Mouse (Mus musculus): Measurements from ENCODE around the gene Itpripl2. TPM values are rescaled to one million over a fixed set of nuclear protein-coding genes. Genes with fewer than 3 reads are reported as not detected.

Itpripl2 gene
- polyA plus RNA-seq, 1 experiment from 2014 or later, result 0.70 TPM

- no peak for ATAC-seq (ENCODE audit: low read depth)
- Histone ChIP-seq H3K9ac (no peak overlapping the region), H3K9me3 (replicated peaks) (no peaks in the 10 kb centered on the region), H3K36me3 (no peaks in the 10 kb centered on the region), H3K27me3 (no peaks in the 10 kb centered on the region), H3K4me2 (no peak overlapping the region), H3K4me3 (replicated peaks) (no peak overlapping the region), H3K27ac (no peak overlapping the region), H3K4me1 (replicated peaks) (no peaks in the 10 kb centered on the region)
- no peak for DNase-seq
- 59% methylated on average over 4 of the region's 4 CpGs for WGBS (ENCODE audit: insufficient replicate concordance)
These were observed 12.1 kb upstream of the Itpripl2 start for GRCm38 (mm10) chr7:118503844-118504243.

- DNase-seq, result no peak
- Histone ChIP-seq H3K27ac (no peak overlapping the region), H3K9me3 (replicated peaks) (no peaks in the 10 kb centered on the region), H3K4me2 (no peak overlapping the region), H3K27me3 (no peaks in the 10 kb centered on the region), H3K4me3 (replicated peaks) (no peak overlapping the region), H3K4me1 (replicated peaks) (no peaks in the 10 kb centered on the region), H3K36me3 (no peaks in the 10 kb centered on the region), H3K9ac (no peak overlapping the region)
- no peak for ATAC-seq (ENCODE audit: low read depth)
- 70% methylated on average over 8 of the region's 8 CpGs for WGBS (ENCODE audit: insufficient replicate concordance)
These were observed 10.6 kb upstream of the Itpripl2 start for GRCm38 (mm10) chr7:118502333-118502732.

GRCm38 (mm10) chr7:118499784-118500435 lies 8.1 kb upstream of the Itpripl2 start:
- DNase-seq (no peak), ATAC-seq (ENCODE audit: low read depth) (no peak)
- WGBS (ENCODE audit: insufficient replicate concordance), result 47% methylated on average over 7 of the region's 7 CpGs
- no peak overlapping the region for H3K27ac ChIP-seq
- no peak overlapping the region for H3K4me2 ChIP-seq
- no peaks in the 10 kb centered on the region for H3K4me1 ChIP-seq (replicated peaks)
- H3K9ac ChIP-seq, result no peak overlapping the region
- no peaks in the 10 kb centered on the region for H3K27me3 ChIP-seq
- H3K4me3 ChIP-seq (replicated peaks), result no peak overlapping the region
- H3K9me3 ChIP-seq (replicated peaks), result no peaks in the 10 kb centered on the region
- H3K36me3 ChIP-seq, result no peaks in the 10 kb centered on the region

GRCm38 (mm10) chr7:118498984-118499783 lies 7.4 kb upstream of the Itpripl2 start:
- DNase-seq, result no peak
- Histone ChIP-seq H3K9ac (no peak overlapping the region), H3K9me3 (replicated peaks) (no peaks in the 10 kb centered on the region), H3K4me1 (replicated peaks) (no peaks in the 10 kb centered on the region), H3K36me3 (no peaks in the 10 kb centered on the region), H3K27me3 (no peaks in the 10 kb centered on the region), H3K4me2 (no peak overlapping the region), H3K4me3 (replicated peaks) (no peak overlapping the region), H3K27ac (no peak overlapping the region)
- ATAC-seq (ENCODE audit: low read depth), result no peak
- 55% methylated on average over 12 of the region's 12 CpGs for WGBS (ENCODE audit: insufficient replicate concordance)

GRCm38 (mm10) chr7:118494892-118495579 lies 3.3 kb upstream of the Itpripl2 start:
- peaks cover 31% of the 10 kb centered on the region for H3K27me3 ChIP-seq
- ATAC-seq (ENCODE audit: low read depth) (no peak), DNase-seq (no peak)
- H3K4me3 ChIP-seq (replicated peaks), result no peak overlapping the region
- no peak overlapping the region for H3K4me2 ChIP-seq
- peaks cover 1% of the 10 kb centered on the region; the same call in 1 of the 2 replicates for H3K36me3 ChIP-seq
- H3K9ac ChIP-seq, result no peak overlapping the region
- WGBS (ENCODE audit: insufficient replicate concordance), result 55% methylated on average over 4 of the region's 4 CpGs
- H3K27ac ChIP-seq, result no peak overlapping the region
- H3K9me3 ChIP-seq (replicated peaks), result no peaks in the 10 kb centered on the region
- H3K4me1 ChIP-seq (replicated peaks), result peaks cover 16% of the 10 kb centered on the region

- WGBS (ENCODE audit: insufficient replicate concordance), result 73% methylated on average over 9 of the region's 9 CpGs
- ATAC-seq (ENCODE audit: low read depth), result no peak
- no peak overlapping the region for H3K4me3 ChIP-seq (replicated peaks)
- H3K4me1 ChIP-seq (replicated peaks), result peaks cover 27% of the 10 kb centered on the region
- H3K27me3 ChIP-seq, result peaks cover 41% of the 10 kb centered on the region
- peaks cover 10% of the 10 kb centered on the region for H3K36me3 ChIP-seq
- no peaks in the 10 kb centered on the region for H3K9me3 ChIP-seq (replicated peaks)
- no peak overlapping the region for H3K4me2 ChIP-seq
- no peak overlapping the region for H3K9ac ChIP-seq
- DNase-seq, result no peak
- no peak overlapping the region for H3K27ac ChIP-seq
These were observed 2.1 kb upstream of the Itpripl2 start for GRCm38 (mm10) chr7:118493892-118494291.

GRCm38 (mm10) chr7:118490666-118491430 lies 927 bp downstream of the Itpripl2 start:
- 12% methylated on average over 67 of the region's 67 CpGs for WGBS (ENCODE audit: insufficient replicate concordance)
- Histone ChIP-seq H3K27me3 (peaks cover 41% of the 10 kb centered on the region), H3K4me2 (peak overlapping the region; percentile 68), H3K4me3 (replicated peaks) (peak overlapping the region; percentile 64), H3K36me3 (peaks cover 10% of the 10 kb centered on the region), H3K27ac (peak overlapping the region; percentile 77), H3K9me3 (replicated peaks) (no peaks in the 10 kb centered on the region), H3K4me1 (replicated peaks) (peaks cover 33% of the 10 kb centered on the region), H3K9ac (peak overlapping the region; percentile 76)
- ATAC-seq (ENCODE audit: low read depth), result no peak; the same call in 1 of the 2 replicates
- DNase-seq, result no peak

- DNase-seq (no peak), ATAC-seq (ENCODE audit: low read depth) (no peak)
- WGBS (ENCODE audit: insufficient replicate concordance), result 59% methylated on average over 57 of the region's 57 CpGs
- Histone ChIP-seq H3K27ac (no peak overlapping the region), H3K9me3 (replicated peaks) (no peaks in the 10 kb centered on the region), H3K27me3 (peaks cover 41% of the 10 kb centered on the region), H3K4me1 (replicated peaks) (peaks cover 33% of the 10 kb centered on the region), H3K4me3 (replicated peaks) (peak overlapping the region; percentile 64), H3K4me2 (peak overlapping the region; percentile 68), H3K36me3 (peaks cover 10% of the 10 kb centered on the region), H3K9ac (0 out of 2 replicates have a peak overlapping the region, but pooled peaks have one; percentile 6)
These were observed 1.8 kb downstream of the Itpripl2 start for GRCm38 (mm10) chr7:118489706-118490665.

- Histone ChIP-seq H3K4me3 (replicated peaks) (no peak overlapping the region), H3K4me2 (peak overlapping the region; percentile 33), H3K36me3 (peaks cover 10% of the 10 kb centered on the region), H3K27ac (no peak overlapping the region), H3K27me3 (peaks cover 38% of the 10 kb centered on the region), H3K9ac (no peak overlapping the region), H3K9me3 (replicated peaks) (no peaks in the 10 kb centered on the region), H3K4me1 (replicated peaks) (peaks cover 33% of the 10 kb centered on the region)
- ATAC-seq (ENCODE audit: low read depth), result no peak
- DNase-seq, result no peak
- WGBS (ENCODE audit: insufficient replicate concordance), result 35% methylated on average over 8 of the region's 8 CpGs
These were observed 3.6 kb downstream of the Itpripl2 start for GRCm38 (mm10) chr7:118488060-118488664.

- H3K9ac ChIP-seq, result no peak overlapping the region
- peaks cover 10% of the 10 kb centered on the region for H3K36me3 ChIP-seq
- H3K4me3 ChIP-seq (replicated peaks), result no peak overlapping the region
- ATAC-seq (ENCODE audit: low read depth), result no peak
- DNase-seq, result no peak
- no peak overlapping the region for H3K4me2 ChIP-seq
- H3K27ac ChIP-seq, result no peak overlapping the region
- 60% methylated on average over 5 of the region's 5 CpGs for WGBS (ENCODE audit: insufficient replicate concordance)
- H3K9me3 ChIP-seq (replicated peaks), result no peaks in the 10 kb centered on the region
- peaks cover 28% of the 10 kb centered on the region for H3K27me3 ChIP-seq
- H3K4me1 ChIP-seq (replicated peaks), result peaks cover 28% of the 10 kb centered on the region
These were observed 4.9 kb downstream of the Itpripl2 start for GRCm38 (mm10) chr7:118486917-118487316.

Measured in liver, embryonic 13.5 days (tissue).